1 mouse cellular context compared by ENCODE assay signal in genomic region chr7:125490947-125491735, GRCm38 (mm10).
A peak's percentile ranks its signal among the peaks of the same experiment; 100 is the strongest.
TF ChIP-seq lines count a peak whose summit lies in the region.

TSS of gene Nsmce1 (minus strand) at chr7:125491596.

TF ChIP-seq in CH12.LX, 34 proteins besides CTCF, POLR2A, EP300 and RAD21 (continued from another document):
- TF ChIP-seq POLR2AphosphoS2 (IDR thresholded peaks at IDR 0.05; ENCODE audit: low read depth, low read length) (no peak), ETS1 (conservative IDR thresholded peaks at IDR 0.05; ENCODE audit: low read depth, low read length) (no peak), ZMIZ1 (IDR thresholded peaks at IDR 0.05; ENCODE audit: low read depth, low read length) (no peak; the same call in 1 of the 2 replicates), JUND (conservative IDR thresholded peaks at IDR 0.05; ENCODE audit: low read depth, low read length) (no peak), ZNF384 (IDR thresholded peaks at IDR 0.05; ENCODE audit: low read depth, low read length) (no peak), TCF12 (IDR thresholded peaks at IDR 0.05; ENCODE audit: low read depth, low read length) (peak; percentile 76), MAX (IDR thresholded peaks at IDR 0.05; ENCODE audit: low read length) (no peak; the same call in 1 of the 2 replicates), MEF2A (IDR thresholded peaks at IDR 0.05; ENCODE audit: borderline replicate concordance, low read depth, low read length) (no peak), SIN3A (IDR thresholded peaks at IDR 0.05; ENCODE audit: low read length) (peak; percentile 61; the same call in 1 of the 2 replicates), MAZ (IDR thresholded peaks at IDR 0.05; ENCODE audit: low read depth, low read length) (peak; percentile 58), CHD2 (IDR thresholded peaks at IDR 0.05; ENCODE audit: low read length) (peak; percentile 67; the same call in 1 of the 2 replicates), USF2 (conservative IDR thresholded peaks at IDR 0.05; ENCODE audit: low read depth, low read length) (no peak)
